Mouse (Mus musculus): Measurements from ENCODE around the gene Hoxa4.

DNA sequence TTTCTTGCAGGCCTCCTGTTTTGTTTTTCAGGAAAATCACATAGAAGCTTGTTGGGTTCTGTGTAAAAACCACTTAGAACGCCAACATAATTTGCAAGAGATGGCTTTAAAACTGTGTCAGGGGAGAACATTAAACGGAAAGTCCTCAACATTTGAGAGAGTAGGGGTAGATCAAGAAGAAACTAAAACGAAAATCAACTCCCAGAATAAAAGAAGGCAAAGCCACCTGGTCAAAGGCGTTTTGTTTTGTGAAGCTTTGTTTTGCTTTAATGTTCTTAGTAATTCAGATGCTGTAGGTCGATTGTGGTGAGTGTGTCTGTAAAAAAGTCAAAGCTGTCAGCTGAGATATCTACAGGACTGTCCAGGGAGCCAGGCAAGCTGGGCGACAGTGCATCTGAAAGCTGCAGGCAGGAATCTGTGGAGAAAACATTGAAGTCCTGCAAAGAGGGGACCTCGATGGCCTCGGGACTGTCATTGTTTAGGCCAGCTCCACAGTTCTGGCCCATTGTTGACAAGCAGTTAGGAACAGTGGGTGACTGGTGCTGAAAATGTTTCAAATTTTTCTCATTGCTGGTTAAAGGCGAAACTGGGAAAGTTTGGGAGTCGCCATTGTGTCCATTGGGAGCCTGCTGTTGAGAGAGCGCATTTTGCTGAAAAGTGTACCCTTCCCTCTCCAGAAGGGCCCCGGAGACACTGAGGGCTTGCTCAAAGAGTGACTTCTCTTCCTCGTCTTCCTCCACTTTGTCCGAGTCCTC, 28.8 kb downstream of the Hoxa4 start:
- TF ChIP-seq CTCF (IDR thresholded peaks at IDR 0.05; ENCODE audit: low read depth): no peak
- no peak for TF ChIP-seq EP300 (optimal IDR thresholded peaks at IDR 0.05)

All from stomach, postnatal 0 days (tissue).